Mouse (Mus musculus): ENCODE results near the gene Dip2b. TPM values are rescaled to one million over a fixed set of nuclear protein-coding genes. Genes with fewer than 3 reads are reported as not detected.
A peak's percentile ranks its signal among the peaks of the same experiment; 100 is the strongest.

Dip2b gene
- polyA plus RNA-seq, 1 experiment from 2014 or later: 11.4 TPM

- no peak overlapping the region for H3K9ac ChIP-seq
- H3K4me2 ChIP-seq: no peak overlapping the region
- H3K4me3 ChIP-seq: no peak overlapping the region
- H3K4me1 ChIP-seq (replicated peaks): peaks cover 13% of the 10 kb centered on the region
- no peaks in the 10 kb centered on the region for H3K27me3 ChIP-seq
- H3K27ac ChIP-seq: no peak overlapping the region
- peaks cover 65% of the 10 kb centered on the region for H3K36me3 ChIP-seq
- H3K9me3 ChIP-seq (replicated peaks): no peaks in the 10 kb centered on the region
- 79% methylated on average over 28 of the region's 28 CpGs for WGBS
- ATAC-seq (replicated peaks; ENCODE audit: insufficient number of reproducible peaks, insufficient read depth, low FRiP score, low read depth): no peak
These were observed 144.2 kb downstream of the Dip2b start for GRCm38 (mm10) chr15:100182526-100183280.

DNA sequence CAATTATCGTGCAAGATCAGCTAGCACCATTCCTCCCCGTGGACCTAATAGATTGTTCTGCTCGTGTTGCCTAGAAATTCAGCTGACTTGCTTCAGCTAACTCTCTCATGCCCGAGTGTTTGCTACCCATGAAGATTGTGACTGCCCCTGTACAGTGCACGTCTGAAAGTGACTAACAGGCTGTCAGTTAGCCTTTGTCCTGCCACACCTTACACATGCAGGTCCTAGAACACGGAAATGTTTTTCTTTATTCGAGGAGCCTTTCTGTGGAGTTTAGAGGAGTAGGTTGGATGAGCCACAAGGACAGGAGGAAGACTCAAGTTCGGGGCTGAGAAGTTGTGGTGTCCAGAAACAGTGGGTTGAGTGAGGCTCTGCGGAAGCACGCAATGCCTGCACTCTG lies 145.0 kb downstream of the Dip2b start:
- Histone ChIP-seq H3K4me2 (no peak overlapping the region), H3K27ac (no peak overlapping the region), H3K27me3 (no peaks in the 10 kb centered on the region), H3K4me1 (replicated peaks) (peaks cover 10% of the 10 kb centered on the region), H3K4me3 (no peak overlapping the region), H3K36me3 (peaks cover 70% of the 10 kb centered on the region), H3K9ac (no peak overlapping the region), H3K9me3 (replicated peaks) (no peaks in the 10 kb centered on the region)
- no peak for ATAC-seq (replicated peaks; ENCODE audit: insufficient number of reproducible peaks, insufficient read depth, low FRiP score, low read depth)
- WGBS: 86% methylated on average over 10 of the region's 10 CpGs

DNA sequence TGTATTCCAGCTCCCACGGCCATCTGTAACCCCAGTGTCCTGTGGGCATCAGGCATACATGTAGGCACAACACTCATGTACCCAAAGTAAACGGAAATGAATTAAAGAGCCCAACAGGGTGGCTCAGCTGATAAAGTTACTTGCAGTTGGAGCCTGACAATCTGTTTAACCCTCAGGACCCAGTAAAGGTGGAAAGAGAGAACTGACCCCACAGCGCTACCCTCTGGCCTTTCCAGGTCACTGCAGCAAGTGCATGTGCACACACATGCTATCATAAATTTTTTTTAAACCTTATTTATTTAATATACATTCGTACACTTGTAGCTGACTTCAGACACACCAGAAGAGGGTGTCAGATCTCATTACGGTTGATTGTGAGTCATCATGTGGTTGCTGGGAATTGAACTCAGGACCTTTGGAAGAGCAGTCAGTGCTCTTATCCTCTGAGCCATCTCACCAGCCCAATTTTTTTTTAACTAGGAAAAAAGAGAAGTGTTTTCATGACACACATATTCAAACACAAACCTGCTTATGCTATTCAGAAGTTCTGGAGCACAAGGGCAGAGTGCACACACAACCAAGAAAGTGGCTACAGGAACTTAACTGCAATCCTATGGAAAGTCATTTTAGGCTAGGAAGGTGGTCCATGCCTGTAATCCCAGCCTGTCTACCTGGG lies 146.5 kb downstream of the Dip2b start:
- Histone ChIP-seq H3K4me2 (no peak overlapping the region), H3K4me1 (replicated peaks) (peaks cover 7% of the 10 kb centered on the region), H3K27ac (no peak overlapping the region), H3K27me3 (no peaks in the 10 kb centered on the region), H3K9me3 (replicated peaks) (no peaks in the 10 kb centered on the region), H3K9ac (no peak overlapping the region), H3K36me3 (peaks cover 74% of the 10 kb centered on the region), H3K4me3 (no peak overlapping the region)
- ATAC-seq (replicated peaks; ENCODE audit: insufficient number of reproducible peaks, insufficient read depth, low FRiP score, low read depth): no peak
- 89% methylated on average over 5 of the region's 5 CpGs for WGBS

GRCm38 (mm10) chr15:100186234-100186633 lies 147.8 kb downstream of the Dip2b start:
- 59% methylated on average over 9 of the region's 9 CpGs for WGBS
- ATAC-seq (replicated peaks; ENCODE audit: insufficient number of reproducible peaks, insufficient read depth, low FRiP score, low read depth): peak; percentile 63; the same call in 1 of the 2 replicates

GRCm38 (mm10) chr15:100186882-100187672 lies 148.6 kb downstream of the Dip2b start:
- no peak for ATAC-seq (replicated peaks; ENCODE audit: insufficient number of reproducible peaks, insufficient read depth, low FRiP score, low read depth)
- Histone ChIP-seq H3K36me3 (peaks cover 72% of the 10 kb centered on the region), H3K9ac (no peak overlapping the region), H3K4me1 (replicated peaks) (peaks cover 10% of the 10 kb centered on the region), H3K27me3 (no peaks in the 10 kb centered on the region), H3K4me3 (no peak overlapping the region), H3K9me3 (replicated peaks) (no peaks in the 10 kb centered on the region), H3K4me2 (no peak overlapping the region), H3K27ac (no peak overlapping the region)
- WGBS: 88% methylated on average over 8 of the region's 8 CpGs

More at GRCm38 (mm10) chr15:100186234-100186633, 147.8 kb downstream of the Dip2b start:
- H3K4me1 ChIP-seq (replicated peaks): peaks cover 7% of the 10 kb centered on the region
- H3K36me3 ChIP-seq: peaks cover 72% of the 10 kb centered on the region
- H3K27me3 ChIP-seq: no peaks in the 10 kb centered on the region
- no peak overlapping the region for H3K4me3 ChIP-seq
- H3K9me3 ChIP-seq (replicated peaks): no peaks in the 10 kb centered on the region
- H3K9ac ChIP-seq: no peak overlapping the region
- peak overlapping the region; percentile 32; the same call in 1 of the 2 replicates for H3K27ac ChIP-seq
- no peak overlapping the region for H3K4me2 ChIP-seq

DNA sequence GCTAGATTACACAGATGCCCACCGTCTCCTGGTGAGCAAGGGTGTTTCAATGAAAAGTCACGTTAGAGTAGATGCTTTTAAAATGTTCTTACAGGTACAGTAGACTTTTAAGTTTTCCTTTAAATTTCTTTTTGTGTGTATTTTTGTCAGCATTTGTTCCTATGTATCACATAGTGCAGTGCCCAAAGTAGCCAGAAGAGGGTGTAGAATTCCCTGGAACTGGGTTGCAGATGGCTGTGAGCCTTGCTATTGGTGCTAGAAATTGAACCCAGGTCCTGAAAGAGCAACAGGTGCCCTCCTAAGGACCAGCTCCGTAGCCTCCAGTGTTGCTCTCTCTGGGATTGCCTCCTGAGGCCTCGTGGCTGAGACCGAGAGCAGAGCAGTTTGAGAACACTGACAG lies 150.1 kb downstream of the Dip2b start:
- Histone ChIP-seq H3K27me3 (no peaks in the 10 kb centered on the region), H3K4me3 (no peak overlapping the region)
- 90% methylated on average over 5 of the region's 5 CpGs for WGBS

DNA sequence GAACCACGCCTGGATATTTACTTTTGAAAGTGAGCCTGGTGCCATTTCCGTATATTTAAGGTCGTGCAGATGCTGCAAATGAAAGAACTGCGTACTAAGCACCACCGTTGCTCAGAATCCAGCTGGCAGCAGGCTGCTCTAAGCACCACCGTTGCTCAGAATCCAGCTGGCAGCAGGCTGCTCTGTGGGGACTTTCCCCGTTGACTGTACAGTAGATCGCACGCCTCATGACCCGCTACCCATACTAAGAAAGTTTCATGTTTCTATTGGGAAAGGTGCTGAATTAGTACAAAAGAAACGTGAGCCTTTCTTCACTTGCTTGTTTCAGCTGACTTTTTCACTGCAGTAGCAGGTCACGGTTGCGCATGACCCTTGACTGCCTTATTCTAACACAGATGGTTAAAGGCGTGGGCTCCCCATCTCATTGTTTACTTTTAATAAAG lies 150.5 kb downstream of the Dip2b start:
- no peak overlapping the region for H3K4me2 ChIP-seq
- peaks cover 10% of the 10 kb centered on the region for H3K4me1 ChIP-seq (replicated peaks)
- H3K9ac ChIP-seq: no peak overlapping the region
- no peaks in the 10 kb centered on the region for H3K9me3 ChIP-seq (replicated peaks)
- H3K4me3 ChIP-seq: no peak overlapping the region
- no peak for ATAC-seq (replicated peaks; ENCODE audit: insufficient number of reproducible peaks, insufficient read depth, low FRiP score, low read depth)
- H3K27me3 ChIP-seq: no peaks in the 10 kb centered on the region
- H3K27ac ChIP-seq: no peak overlapping the region
- H3K36me3 ChIP-seq: peaks cover 72% of the 10 kb centered on the region
- 84% methylated on average over 14 of the region's 14 CpGs for WGBS

More for the DNA sequence above, 150.1 kb downstream of the Dip2b start:
- ATAC-seq (replicated peaks; ENCODE audit: insufficient number of reproducible peaks, insufficient read depth, low FRiP score, low read depth): no peak
- no peak overlapping the region for H3K9ac ChIP-seq
- H3K9me3 ChIP-seq (replicated peaks): no peaks in the 10 kb centered on the region
- H3K4me2 ChIP-seq: no peak overlapping the region
- no peak overlapping the region for H3K27ac ChIP-seq
- H3K4me1 ChIP-seq (replicated peaks): peaks cover 10% of the 10 kb centered on the region
- H3K36me3 ChIP-seq: peaks cover 71% of the 10 kb centered on the region

- WGBS: 93% methylated on average over 5 of the region's 5 CpGs
- H3K36me3 ChIP-seq: peaks cover 77% of the 10 kb centered on the region
- ATAC-seq (replicated peaks; ENCODE audit: insufficient number of reproducible peaks, insufficient read depth, low FRiP score, low read depth): no peak
These were observed 151.6 kb downstream of the Dip2b start for GRCm38 (mm10) chr15:100190083-100190482.

DNA sequence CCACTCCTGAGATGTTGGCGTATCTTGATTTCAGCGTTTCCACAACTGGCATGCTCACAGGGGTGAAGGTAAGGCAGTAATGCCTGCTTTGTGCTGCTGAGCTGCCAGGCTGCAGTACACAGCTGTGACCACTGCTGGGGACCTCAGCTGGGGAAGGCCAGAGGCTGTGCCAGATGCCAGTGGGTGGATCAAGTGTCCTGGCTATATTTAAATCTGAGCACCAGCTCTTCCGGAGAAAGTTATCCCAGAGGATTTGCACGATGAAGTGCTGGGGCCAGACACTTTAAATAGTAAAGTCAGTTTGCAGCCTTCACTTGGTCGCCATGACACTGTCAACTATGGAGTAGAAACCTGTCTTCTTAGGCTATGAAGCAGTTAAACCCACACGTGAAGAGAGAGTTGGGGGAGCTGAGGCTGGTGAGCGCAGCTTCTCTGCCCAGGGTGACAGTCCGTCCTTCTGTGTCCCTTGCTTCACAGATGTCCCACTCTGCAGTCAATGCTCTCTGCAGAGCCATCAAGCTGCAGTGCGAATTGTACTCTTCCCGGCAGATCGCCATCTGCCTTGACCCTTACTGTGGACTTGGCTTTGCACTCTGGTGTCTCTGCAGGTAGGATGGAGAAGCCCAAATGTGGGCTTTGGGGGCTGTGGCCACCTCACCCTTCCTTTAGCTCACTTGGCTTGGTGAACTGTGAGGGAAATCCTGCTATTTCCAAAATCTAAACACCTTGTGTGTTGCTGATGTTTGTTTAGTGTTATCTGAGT lies 160.7 kb downstream of the Dip2b start:
- WGBS: 62% methylated on average over 11 of the region's 11 CpGs

More at GRCm38 (mm10) chr15:100190083-100190482, 151.6 kb downstream of the Dip2b start:
- H3K27me3 ChIP-seq: no peaks in the 10 kb centered on the region
- H3K4me1 ChIP-seq (replicated peaks): peaks cover 10% of the 10 kb centered on the region
- no peak overlapping the region for H3K27ac ChIP-seq
- no peak overlapping the region for H3K9ac ChIP-seq
- no peaks in the 10 kb centered on the region for H3K9me3 ChIP-seq (replicated peaks)
- H3K4me2 ChIP-seq: no peak overlapping the region
- H3K4me3 ChIP-seq: no peak overlapping the region

DNA sequence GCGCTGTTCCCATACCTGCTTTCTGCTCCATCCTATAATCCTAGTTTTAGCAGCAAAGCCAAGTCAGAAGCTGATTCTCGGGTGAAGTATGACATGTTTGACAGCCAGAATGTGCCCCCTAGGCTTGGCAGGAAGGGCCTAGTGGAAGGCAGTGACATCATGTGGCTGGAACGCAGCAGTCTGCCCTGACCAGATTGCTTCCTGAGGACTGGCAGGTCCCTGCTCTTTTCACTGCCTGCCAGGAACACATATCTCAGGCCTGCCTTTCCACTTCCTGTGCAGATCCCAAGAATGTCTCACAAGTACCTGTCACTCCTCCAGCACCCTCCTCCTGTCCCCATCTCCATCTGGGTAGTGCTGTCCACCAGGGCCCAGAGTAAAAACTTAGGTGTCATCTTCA lies 161.3 kb downstream of the Dip2b start:
- Histone ChIP-seq H3K36me3 (peaks cover 47% of the 10 kb centered on the region), H3K9ac (0 out of 2 replicates have a peak overlapping the region, but pooled peaks have one; percentile 25), H3K27ac (peak overlapping the region; percentile 99), H3K4me1 (replicated peaks) (peaks cover 49% of the 10 kb centered on the region), H3K9me3 (replicated peaks) (no peaks in the 10 kb centered on the region), H3K4me2 (peak overlapping the region; percentile 60), H3K4me3 (0 out of 2 replicates have a peak overlapping the region, but pooled peaks have one; percentile 29), H3K27me3 (no peaks in the 10 kb centered on the region)
- ATAC-seq (replicated peaks; ENCODE audit: insufficient number of reproducible peaks, insufficient read depth, low FRiP score, low read depth): peak; percentile 83
- WGBS: 22% methylated on average over 3 of the region's 3 CpGs

More for the DNA sequence above, 160.7 kb downstream of the Dip2b start:
- Histone ChIP-seq H3K9ac (peak overlapping the region; percentile 25; the same call in 1 of the 2 replicates), H3K4me1 (replicated peaks) (peaks cover 43% of the 10 kb centered on the region), H3K4me2 (peak overlapping the region; percentile 60), H3K36me3 (peaks cover 47% of the 10 kb centered on the region), H3K4me3 (peak overlapping the region; percentile 29; the same call in 1 of the 2 replicates), H3K27ac (peak overlapping the region; percentile 99), H3K9me3 (replicated peaks) (no peaks in the 10 kb centered on the region), H3K27me3 (no peaks in the 10 kb centered on the region)
- ATAC-seq (replicated peaks; ENCODE audit: insufficient number of reproducible peaks, insufficient read depth, low FRiP score, low read depth): peak; percentile 76

Measured in heart, embryonic 15.5 days (tissue).